Mouse (Mus musculus): ENCODE data around the gene Chrnb2.

GRCm38 (mm10) chr3:89715967-89716256, 48.5 kb downstream of the Chrnb2 start:
- TF ChIP-seq CTCF (conservative IDR thresholded peaks at IDR 0.05; ENCODE audit: insufficient read depth, insufficient read length, low read depth, low read length) = no peak
- no peak for TF ChIP-seq POLR2A (IDR thresholded peaks at IDR 0.05; ENCODE audit: low read depth, low read length)
